Mouse (Mus musculus) bone marrow, adult 2 months (tissue): Measurements from ENCODE around the gene Capn11.

Experiments
- CTCF ChIP-seq: fragments of 200-500 bp; IDR thresholded peaks from 2 replicates; pipeline ENCODE4 v1.5.1; 2011; ENCODE audit warnings: low read length, control low read depth; ENCODE audit not compliant: control insufficient read depth, insufficient read depth
- POLR2A ChIP-seq: fragments of 200-500 bp; IDR thresholded peaks from 2 replicates; pipeline ENCODE4 v1.6.1; 2011; ENCODE audit warnings: low read depth, mild to moderate bottlenecking, control low read depth, low read length, borderline replicate concordance; ENCODE audit not compliant: control insufficient read depth

GRCm38 (mm10) chr17:45594881-45595735, 64.0 kb downstream of the Capn11 start:
- TF ChIP-seq CTCF (no peak), POLR2A (peak; percentile 52; the same call in 1 of the 2 replicates)
